Mouse (Mus musculus) liver, postnatal 0 days (tissue): ENCODE results near the gene Bricd5. TPM values are rescaled to one million over a fixed set of nuclear protein-coding genes. Genes with fewer than 3 reads are reported as not detected.

Experiments
- ATAC-seq: fragments of 200-750 bp; cut with Nextera tagmentation; 2 replicates; pipeline ENCODE4 v1.8.0; 2017; ENCODE audit warnings: mild to moderate bottlenecking, moderate library complexity
- DNase-seq: peaks from one replicate; pipeline ENCODE4 v3.0.0-alpha.2; 2016
- H3K27ac ChIP-seq: fragments of 300-500 bp; sonication (generic); 2 replicates; pipeline ENCODE4 v1.5.1; 2014; ENCODE audit warnings: antibody characterized with exemption, moderate library complexity, mild to moderate bottlenecking, low read depth
- H3K27me3 ChIP-seq: fragments of 300-500 bp; sonication (generic); 2 replicates; pipeline ENCODE4 v1.6.1; 2014; ENCODE audit warnings: low read length, control low read depth, mixed read lengths; ENCODE audit not compliant: insufficient read depth
- H3K36me3 ChIP-seq: fragments of 300-500 bp; sonication (generic); replicated peaks from 2 replicates; pipeline ENCODE4 v1.6.1; 2014; ENCODE audit warnings: mild to moderate bottlenecking, control low read depth, low read length, moderate library complexity, mixed read lengths; ENCODE audit not compliant: insufficient read depth
- H3K4me1 ChIP-seq: fragments of 300-500 bp; sonication (generic); 2 replicates; pipeline ENCODE4 v1.6.1; 2014; ENCODE audit warnings: antibody characterized with exemption, mild to moderate bottlenecking, control low read depth; ENCODE audit not compliant: insufficient read depth
- H3K4me2 ChIP-seq: fragments of 300-500 bp; sonication (generic); 2 replicates; pipeline ENCODE4 v1.6.1; 2014; ENCODE audit warnings: low read depth, mild to moderate bottlenecking, low read length, moderate library complexity, mixed read lengths
- H3K4me3 ChIP-seq: fragments of 300-500 bp; sonication (generic); 2 replicates; pipeline ENCODE4 v1.5.1; 2014; ENCODE audit warnings: low read depth, low read length
- H3K9ac ChIP-seq: fragments of 300-500 bp; sonication (generic); replicated peaks from 2 replicates; pipeline ENCODE4 v1.6.1; 2014; ENCODE audit warnings: mild to moderate bottlenecking, moderate library complexity
- H3K9me3 ChIP-seq: fragments of 300-500 bp; sonication (generic); 2 replicates; pipeline ENCODE4 v1.6.1; 2016; ENCODE audit warnings: mild to moderate bottlenecking, control low read depth, low read length, mixed read lengths
- CTCF ChIP-seq: sonication (generic); IDR thresholded peaks from 2 replicates; pipeline ENCODE4 v1.5.1; 2016; ENCODE audit warnings: antibody characterized with exemption, low read depth
- EP300 ChIP-seq: IDR thresholded peaks from 2 replicates; pipeline ENCODE4 v1.6.1; 2016; ENCODE audit warnings: antibody characterized with exemption, low read depth, mild to moderate bottlenecking
- WGBS: fragments of 180-500 bp; shearing (Covaris S2); extraction: QIAGEN DNeasy Blood & Tissue Kit; methylation state at CpG from one replicate; pipeline ENCODE4 v1.1.7; 2014; ENCODE audit not compliant: insufficient replicate concordance; 5-methylcytosine and 5-hydroxymethylcytosine counted together
- polyA plus RNA-seq: library from polyadenylated mRNA; unstranded; fragments of >200 nt; fragmentation: Nextera tagmentation; extraction: Ambion mirVana; gene quantifications from 2 replicates; pipeline ENCODE4 v1.2.1, GENCODE M21; 2015

Gene Bricd5
- polyA plus RNA-seq, 1 experiment from 2014 or later = not detected

- Histone ChIP-seq H3K36me3 (peaks cover 71% of the 10 kb centered on the region), H3K4me2 (no peak overlapping the region), H3K9ac (no peak overlapping the region), H3K27ac (no peak overlapping the region), H3K27me3 (no peaks in the 10 kb centered on the region), H3K4me1 (no peaks in the 10 kb centered on the region), H3K4me3 (no peak overlapping the region), H3K9me3 (no peaks in the 10 kb centered on the region)
- no peak for ATAC-seq
- DNase-seq = peak; percentile 58
- peak; percentile 70 for TF ChIP-seq CTCF
- no peak for TF ChIP-seq EP300
- 60% methylated on average over 5 of the region's 5 CpGs for WGBS
Measured at GRCm38 (mm10) chr17:24513609-24514008, 39.9 kb downstream of the Bricd5 start.

GRCm38 (mm10) chr17:24514270-24515257 lies 40.9 kb downstream of the Bricd5 start:
- Histone ChIP-seq H3K4me3 (no peak overlapping the region), H3K9ac (no peak overlapping the region), H3K9me3 (no peaks in the 10 kb centered on the region), H3K36me3 (peaks cover 69% of the 10 kb centered on the region), H3K27me3 (no peaks in the 10 kb centered on the region), H3K4me2 (no peak overlapping the region), H3K27ac (0 out of 2 replicates have a peak overlapping the region, but pooled peaks have one; percentile 1), H3K4me1 (no peaks in the 10 kb centered on the region)
- 84% methylated on average over 23 of the region's 24 CpGs for WGBS
- DNase-seq (no peak), ATAC-seq (peak; percentile 33; the same call in 1 of the 2 replicates)
- TF ChIP-seq EP300 (no peak), CTCF (no peak)

GRCm38 (mm10) chr17:24520450-24520849 lies 46.8 kb downstream of the Bricd5 start:
- Histone ChIP-seq H3K9me3 (no peaks in the 10 kb centered on the region), H3K4me3 (no peak overlapping the region), H3K9ac (no peak overlapping the region), H3K4me2 (no peak overlapping the region), H3K4me1 (peaks cover 6% of the 10 kb centered on the region), H3K27me3 (no peaks in the 10 kb centered on the region), H3K36me3 (peaks cover 36% of the 10 kb centered on the region), H3K27ac (no peak overlapping the region)
- DNase-seq (no peak), ATAC-seq (no peak)
- TF ChIP-seq EP300 = no peak
- TF ChIP-seq CTCF = no peak
- 83% methylated on average over 4 of the region's 4 CpGs for WGBS

GRCm38 (mm10) chr17:24524734-24525133 lies 51.0 kb downstream of the Bricd5 start:
- ATAC-seq (no peak), DNase-seq (no peak)
- peaks cover 29% of the 10 kb centered on the region for H3K4me1 ChIP-seq
- 0 out of 2 replicates have a peak overlapping the region, but pooled peaks have one; percentile 11 for H3K9ac ChIP-seq
- H3K27me3 ChIP-seq = no peaks in the 10 kb centered on the region
- H3K27ac ChIP-seq = no peak overlapping the region
- no peak for TF ChIP-seq EP300
- no peak for TF ChIP-seq CTCF
- peaks cover 11% of the 10 kb centered on the region for H3K36me3 ChIP-seq
- H3K4me3 ChIP-seq = no peak overlapping the region
- no peaks in the 10 kb centered on the region for H3K9me3 ChIP-seq
- H3K4me2 ChIP-seq = no peak overlapping the region
- 80% methylated on average over 2 of the region's 2 CpGs for WGBS

Other genes with a start within 250 kb of the Bricd5 start
- gene Ccnf, start 222.4 kb upstream of the Bricd5 start, polyA plus RNA-seq = 26.2 and 29.6 TPM in 2 replicates
- gene Abca17, start 122.8 kb upstream of the Bricd5 start, polyA plus RNA-seq = not detected in 2 replicates
- gene Abca3, start 121.9 kb upstream of the Bricd5 start, polyA plus RNA-seq = 6.4 and 7.1 TPM in 2 replicates
- 67.4 and 69.9 TPM in 2 replicates for gene Rnps1, start 59.3 kb upstream of the Bricd5 start, polyA plus RNA-seq
- 162 and 193 TPM in 2 replicates for gene Eci1, start 47.2 kb upstream of the Bricd5 start, polyA plus RNA-seq
- gene Dnase1l2, start 30.8 kb upstream of the Bricd5 start, polyA plus RNA-seq = 0.22 and 0.35 TPM in 2 replicates
- 4.5 and 6.4 TPM in 2 replicates for gene E4f1, start 3.6 kb upstream of the Bricd5 start, polyA plus RNA-seq
- 35.6 and 40.9 TPM in 2 replicates for gene Pgp, start 3.5 kb upstream of the Bricd5 start, polyA plus RNA-seq
- gene Mlst8, start 5.2 kb downstream of the Bricd5 start, polyA plus RNA-seq = 6.2 and 8.1 TPM in 2 replicates
- not detected in 2 replicates for gene Caskin1, start 14.7 kb downstream of the Bricd5 start, polyA plus RNA-seq
- 14.1 and 17.2 TPM in 2 replicates for gene Traf7, start 54.1 kb downstream of the Bricd5 start, polyA plus RNA-seq
- gene Rab26, start 60.3 kb downstream of the Bricd5 start, polyA plus RNA-seq = 0.45 and 0.81 TPM in 2 replicates
- 2.7 and 2.8 TPM in 2 replicates for gene Pkd1, start 76.0 kb downstream of the Bricd5 start, polyA plus RNA-seq
- gene Tsc2, start 158.7 kb downstream of the Bricd5 start, polyA plus RNA-seq = 9.3 and 11.3 TPM in 2 replicates
- 3.6 and 4.3 TPM in 2 replicates for gene Nthl1, start 158.8 kb downstream of the Bricd5 start, polyA plus RNA-seq
- 12.5 and 13.3 TPM in 2 replicates for gene Slc9a3r2, start 176.4 kb downstream of the Bricd5 start, polyA plus RNA-seq
- gene Npw, start 184.6 kb downstream of the Bricd5 start, polyA plus RNA-seq = not detected in 2 replicates
- 7.2 and 7.6 TPM in 2 replicates for gene Zfp598, start 195.8 kb downstream of the Bricd5 start, polyA plus RNA-seq
- 0.11 TPM in 2 replicates for gene Syngr3, start 216.1 kb downstream of the Bricd5 start, polyA plus RNA-seq
- 46.5 and 50.7 TPM in 2 replicates for gene Gfer, start 222.3 kb downstream of the Bricd5 start, polyA plus RNA-seq
- gene Noxo1, start 222.3 kb downstream of the Bricd5 start, polyA plus RNA-seq = 0.51 and 0.58 TPM in 2 replicates
- 18.1 and 21.5 TPM in 2 replicates for gene Tbl3, start 233.8 kb downstream of the Bricd5 start, polyA plus RNA-seq
- not detected in 2 replicates for gene Rnf151, start 244.2 kb downstream of the Bricd5 start, polyA plus RNA-seq
- 819 and 856 TPM in 2 replicates for gene Rps2, start 244.2 kb downstream of the Bricd5 start, polyA plus RNA-seq